Mouse (Mus musculus) stomach, embryonic 15.5 days (tissue): ENCODE measurements around the gene Aldh3b3. TPM values are rescaled to one million over a fixed set of nuclear protein-coding genes. Genes with fewer than 3 reads are reported as not detected.
"Not testable (repeated sequence)": the region's sequence is repeated elsewhere in the genome, so short reads cannot be mapped to it uniquely, and the experiment has no call there.

ENCODE experiments used
- ATAC-seq: fragments of 200-750 bp; cut with Nextera tagmentation; 2 replicates; pipeline ENCODE4 v1.8.0; 2017; ENCODE audit warnings: low read depth, moderate number of reproducible peaks, moderate TSS enrichment; ENCODE audit not compliant: insufficient read depth, low FRiP score
- H3K27ac ChIP-seq: fragments of 300-500 bp; sonication (generic); 2 replicates; pipeline ENCODE4 v1.5.1; 2015; ENCODE audit warnings: mild to moderate bottlenecking, inconsistent platforms
- H3K27me3 ChIP-seq: fragments of 300-500 bp; sonication (generic); replicated peaks from 2 replicates; pipeline ENCODE4 v1.6.1; 2015; ENCODE audit warnings: inconsistent platforms
- H3K36me3 ChIP-seq: fragments of 300-500 bp; sonication (generic); 2 replicates; pipeline ENCODE4 v1.6.1; 2015; ENCODE audit warnings: inconsistent platforms
- H3K4me1 ChIP-seq: fragments of 300-500 bp; sonication (generic); 2 replicates; pipeline ENCODE4 v1.6.1; 2015; ENCODE audit warnings: inconsistent platforms
- H3K4me2 ChIP-seq: fragments of 300-500 bp; sonication (generic); 2 replicates; pipeline ENCODE4 v1.6.1; 2015; ENCODE audit warnings: mild to moderate bottlenecking, inconsistent platforms
- H3K4me3 ChIP-seq: fragments of 300-500 bp; sonication (generic); replicated peaks from 2 replicates; pipeline ENCODE4 v1.5.1; 2015; ENCODE audit warnings: inconsistent platforms
- H3K9ac ChIP-seq: fragments of 300-500 bp; sonication (generic); 2 replicates; pipeline ENCODE4 v1.6.1; 2015; ENCODE audit warnings: inconsistent platforms
- H3K9me3 ChIP-seq: fragments of 300-500 bp; sonication (generic); 2 replicates; pipeline ENCODE4 v1.6.1; 2016; ENCODE audit warnings: inconsistent platforms
- WGBS: fragments of 180-500 bp; shearing (Covaris S2); methylation state at CpG from one replicate; pipeline ENCODE4 v1.1.7; 2015; 5-methylcytosine and 5-hydroxymethylcytosine counted together
- polyA plus RNA-seq: library from polyadenylated mRNA; unstranded; fragments of >200 nt; fragmentation: Nextera tagmentation; extraction: Ambion mirVana; gene quantifications from 2 replicates; pipeline ENCODE4 v1.2.1, GENCODE M21; 2015

The Aldh3b3 gene
- polyA plus RNA-seq, 1 experiment from 2014 or later = 0.12 TPM

DNA sequence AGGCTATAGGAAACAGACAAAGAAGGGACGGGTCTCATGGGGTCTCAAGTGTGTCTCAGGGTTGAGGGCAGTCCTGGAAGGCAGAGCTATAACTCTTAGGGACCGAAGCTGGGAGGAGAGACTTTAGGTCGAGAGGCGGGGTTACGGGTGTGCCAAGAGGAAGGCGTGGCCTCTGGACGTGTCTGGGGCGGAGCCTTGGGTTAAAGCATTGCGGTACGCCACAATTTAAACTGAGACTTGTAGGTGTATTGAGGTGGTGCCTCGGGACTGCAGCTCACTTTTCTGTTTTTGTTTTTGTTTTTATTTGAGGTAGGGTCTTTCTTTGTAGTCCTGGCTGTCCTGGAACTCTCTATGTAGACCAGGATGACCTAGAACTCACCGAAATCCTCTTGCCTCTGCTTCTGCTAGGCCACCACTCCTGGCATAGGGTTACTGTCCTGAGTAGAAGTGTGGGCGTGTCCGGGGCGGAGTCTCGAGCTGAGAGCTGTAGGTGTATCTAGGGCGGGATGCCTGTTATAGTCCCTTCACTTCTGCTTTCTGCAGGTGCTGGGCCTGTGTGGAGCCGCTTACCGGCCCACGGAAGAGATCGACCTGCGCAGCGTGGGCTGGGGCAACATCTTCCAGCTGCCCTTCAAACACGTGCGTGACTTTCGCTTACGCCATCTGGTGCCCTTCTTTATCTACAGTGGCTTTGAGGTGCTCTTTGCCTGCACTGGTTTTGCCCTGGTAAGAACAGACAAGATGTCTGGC lies 15.3 kb upstream of the Aldh3b3 start:
- Histone ChIP-seq H3K36me3 (no peaks in the 10 kb centered on the region), H3K27ac (no peak overlapping the region), H3K9me3 (no peaks in the 10 kb centered on the region), H3K9ac (no peak overlapping the region), H3K4me3 (peak overlapping the region; percentile 19; the same call in 1 of the 2 replicates), H3K27me3 (no peaks in the 10 kb centered on the region), H3K4me2 (peak overlapping the region; percentile 41), H3K4me1 (0 out of 2 replicates have a peak, but pooled peaks cover 6% of the 10 kb centered on the region)
- 0 out of 2 replicates have a peak, but pooled peaks have one; percentile 70 for ATAC-seq
- WGBS = 19% methylated on average over 27 of the region's 27 CpGs

DNA sequence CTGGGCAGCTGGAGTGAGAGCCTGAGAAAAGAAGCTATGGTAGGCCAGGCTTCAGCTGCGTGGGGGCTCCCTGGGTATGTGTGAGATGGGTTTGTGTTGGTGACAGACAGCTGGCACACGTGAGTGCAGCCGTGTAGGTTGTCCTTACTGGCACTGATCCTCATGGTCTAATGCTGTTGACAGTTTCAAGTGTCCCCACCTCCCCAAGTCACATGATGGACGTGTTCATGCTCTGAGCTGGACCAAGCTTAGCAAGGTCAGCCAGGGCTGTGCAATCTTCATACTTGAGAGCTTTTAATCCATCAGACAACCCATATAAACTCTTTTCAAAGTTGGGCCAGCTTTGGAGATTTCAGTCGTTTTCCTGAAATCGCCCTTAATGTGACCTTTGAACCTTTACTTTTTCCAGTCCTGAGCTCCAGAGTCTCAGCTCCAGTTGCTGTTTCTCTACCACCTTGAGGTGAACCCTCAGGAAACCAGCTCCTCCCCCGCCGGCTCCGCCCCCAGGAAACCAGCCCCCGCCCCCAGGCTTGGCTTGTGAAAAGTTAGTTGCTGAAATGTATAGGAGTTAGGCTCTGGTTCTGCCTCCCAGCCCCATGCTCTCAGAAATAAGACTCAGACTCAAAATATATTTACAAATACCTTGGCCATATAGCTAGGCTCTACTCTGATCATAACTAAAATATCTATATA lies 12.4 kb upstream of the Aldh3b3 start:
- no peak for ATAC-seq

DNA sequence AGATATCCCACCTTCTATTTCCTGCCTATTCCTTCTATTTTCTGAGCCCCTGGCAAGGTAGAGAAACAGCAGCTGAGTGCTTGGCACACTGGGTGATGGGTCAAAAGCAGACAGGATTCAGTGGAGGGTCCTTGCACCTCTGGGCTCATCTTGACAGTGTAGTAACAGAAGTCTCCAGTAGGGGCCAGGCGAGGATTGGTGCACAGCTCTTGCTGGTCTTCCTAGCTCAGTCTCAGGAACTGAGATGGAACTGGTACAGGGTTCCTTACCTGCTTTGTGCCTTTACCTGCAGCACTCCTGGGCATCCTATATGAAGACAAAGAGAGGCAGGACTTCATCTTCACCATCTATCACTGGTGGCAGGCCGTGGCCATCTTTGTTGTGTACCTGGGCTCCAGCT lies 11.7 kb upstream of the Aldh3b3 start:
- H3K27me3 ChIP-seq = no peaks in the 10 kb centered on the region
- no peaks in the 10 kb centered on the region for H3K9me3 ChIP-seq
- no peak overlapping the region for H3K4me3 ChIP-seq
- 19% methylated on average over 2 of the region's 2 CpGs for WGBS
- no peak overlapping the region for H3K27ac ChIP-seq
- no peak overlapping the region for H3K9ac ChIP-seq
- no peak overlapping the region for H3K4me2 ChIP-seq
- no peaks in the 10 kb centered on the region for H3K36me3 ChIP-seq
- H3K4me1 ChIP-seq = 0 out of 2 replicates have a peak, but pooled peaks cover 6% of the 10 kb centered on the region
- peak; percentile 42; the same call in 1 of the 2 replicates for ATAC-seq

More for the DNA sequence above, 12.4 kb upstream of the Aldh3b3 start:
- no peak overlapping the region for H3K4me3 ChIP-seq
- 26% methylated on average over 10 of the region's 10 CpGs for WGBS
- no peak overlapping the region for H3K4me2 ChIP-seq
- no peak overlapping the region for H3K27ac ChIP-seq
- H3K27me3 ChIP-seq = no peaks in the 10 kb centered on the region
- no peak overlapping the region for H3K9ac ChIP-seq
- H3K4me1 ChIP-seq = 0 out of 2 replicates have a peak, but pooled peaks cover 6% of the 10 kb centered on the region
- H3K36me3 ChIP-seq = no peaks in the 10 kb centered on the region
- H3K9me3 ChIP-seq = no peaks in the 10 kb centered on the region

DNA sequence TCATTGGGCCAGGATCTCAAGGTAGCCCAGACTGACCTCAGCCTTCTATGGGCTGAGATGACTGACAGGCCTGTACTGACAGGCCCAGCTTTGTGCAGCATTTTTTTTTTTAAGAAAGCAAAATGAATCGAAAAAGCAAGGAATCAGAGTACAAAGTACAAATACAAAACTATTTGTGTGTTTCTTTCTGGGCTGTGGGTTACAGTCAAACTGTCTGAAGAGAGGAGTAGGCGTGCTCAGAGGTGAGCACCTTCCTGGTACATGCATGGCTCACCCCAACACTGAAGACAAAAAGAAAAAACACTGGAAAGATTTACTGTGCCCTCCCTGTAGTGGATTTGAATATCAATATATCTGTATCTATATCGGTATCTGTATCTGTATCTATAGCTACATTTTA lies 10.6 kb upstream of the Aldh3b3 start:
- H3K4me3 ChIP-seq = no peak overlapping the region
- H3K27me3 ChIP-seq = no peaks in the 10 kb centered on the region
- H3K4me2 ChIP-seq = no peak overlapping the region
- no peak overlapping the region for H3K27ac ChIP-seq
- ATAC-seq = no peak
- no peak overlapping the region for H3K9ac ChIP-seq
- no peaks in the 10 kb centered on the region for H3K36me3 ChIP-seq
- H3K9me3 ChIP-seq = no peaks in the 10 kb centered on the region
- 74% methylated on average over 3 of the region's 3 CpGs for WGBS
- H3K4me1 ChIP-seq = 0 out of 2 replicates have a peak, but pooled peaks cover 6% of the 10 kb centered on the region

DNA sequence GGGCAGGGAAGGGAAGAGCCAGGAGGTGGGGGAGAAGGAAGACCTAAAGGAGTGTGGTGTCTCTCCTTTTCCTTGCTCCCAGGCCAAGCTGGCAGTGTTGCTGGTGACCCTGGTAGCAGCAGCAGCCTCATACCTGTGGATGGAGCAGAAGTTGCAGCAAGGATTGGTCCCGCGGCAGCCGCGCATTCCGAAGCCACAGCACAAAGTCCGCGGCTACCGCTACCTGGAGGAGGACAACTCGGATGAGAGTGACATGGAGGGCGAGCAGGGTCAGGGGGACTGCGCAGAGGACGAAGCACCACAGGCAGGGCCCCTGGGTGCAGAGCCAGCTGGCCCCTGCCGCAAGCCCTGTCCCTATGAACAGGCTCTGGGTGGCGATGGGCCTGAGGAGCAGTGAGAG lies 9.9 kb upstream of the Aldh3b3 start:
- Histone ChIP-seq H3K4me1 (0 out of 2 replicates have a peak, but pooled peaks cover 2% of the 10 kb centered on the region), H3K9me3 (no peaks in the 10 kb centered on the region), H3K36me3 (no peaks in the 10 kb centered on the region), H3K4me2 (no peak overlapping the region), H3K4me3 (no peak overlapping the region), H3K27ac (no peak overlapping the region), H3K9ac (no peak overlapping the region), H3K27me3 (no peaks in the 10 kb centered on the region)
- WGBS = 68% methylated on average over 14 of the region's 14 CpGs
- no peak for ATAC-seq

DNA sequence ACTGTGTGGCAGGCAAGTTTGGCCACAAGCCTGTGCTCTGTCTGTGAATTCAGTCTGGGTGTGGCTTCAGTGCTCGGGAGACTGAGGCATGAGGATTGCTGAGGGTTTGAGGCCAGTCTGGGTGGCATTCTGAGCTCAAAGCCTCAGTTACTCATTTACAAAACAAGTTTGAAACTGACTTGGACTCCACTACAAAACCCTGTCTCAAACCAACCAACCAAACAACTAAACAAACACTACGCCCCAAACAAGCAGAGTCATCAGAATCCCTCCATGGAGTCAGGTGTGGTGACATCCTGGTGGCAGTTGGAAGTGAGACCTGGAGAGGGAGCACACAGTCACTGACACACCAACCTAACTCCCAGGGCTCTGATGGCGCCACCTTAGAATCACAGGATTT lies 8.1 kb upstream of the Aldh3b3 start:
- Histone ChIP-seq H3K4me2 (no peak overlapping the region), H3K27ac (no peak overlapping the region), H3K36me3 (no peaks in the 10 kb centered on the region), H3K9ac (no peak overlapping the region), H3K27me3 (no peaks in the 10 kb centered on the region), H3K9me3 (no peaks in the 10 kb centered on the region), H3K4me1 (no peaks in the 10 kb centered on the region), H3K4me3 (no peak overlapping the region)
- no peak for ATAC-seq
- 73% methylated on average over 3 of the region's 3 CpGs for WGBS

DNA sequence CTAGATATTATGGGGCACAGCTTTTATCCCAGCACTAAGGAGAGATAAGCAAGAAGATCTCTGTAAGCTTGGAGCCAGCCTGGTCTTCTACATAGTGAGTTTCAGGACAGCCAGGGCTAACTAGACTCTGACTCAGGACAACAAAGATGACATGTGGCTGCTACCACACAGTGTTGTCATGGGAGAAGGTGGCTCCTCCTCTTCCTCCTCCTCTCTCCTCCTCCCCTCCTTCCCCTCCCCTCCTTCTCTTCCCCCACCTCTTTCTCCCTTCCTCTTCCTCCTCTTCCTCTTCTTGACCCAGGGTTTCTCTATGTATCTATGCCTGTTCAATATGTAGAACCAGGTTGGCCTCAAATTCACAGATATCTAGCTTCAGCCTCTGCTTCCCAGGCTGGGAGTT lies 7.0 kb upstream of the Aldh3b3 start:
- Histone ChIP-seq H3K9me3 (no peaks in the 10 kb centered on the region), H3K4me2 (no peak overlapping the region), H3K27ac (no peak overlapping the region), H3K4me3 (no peak overlapping the region), H3K9ac (no peak overlapping the region), H3K27me3 (no peaks in the 10 kb centered on the region), H3K36me3 (no peaks in the 10 kb centered on the region), H3K4me1 (no peaks in the 10 kb centered on the region)
- no peak for ATAC-seq

DNA sequence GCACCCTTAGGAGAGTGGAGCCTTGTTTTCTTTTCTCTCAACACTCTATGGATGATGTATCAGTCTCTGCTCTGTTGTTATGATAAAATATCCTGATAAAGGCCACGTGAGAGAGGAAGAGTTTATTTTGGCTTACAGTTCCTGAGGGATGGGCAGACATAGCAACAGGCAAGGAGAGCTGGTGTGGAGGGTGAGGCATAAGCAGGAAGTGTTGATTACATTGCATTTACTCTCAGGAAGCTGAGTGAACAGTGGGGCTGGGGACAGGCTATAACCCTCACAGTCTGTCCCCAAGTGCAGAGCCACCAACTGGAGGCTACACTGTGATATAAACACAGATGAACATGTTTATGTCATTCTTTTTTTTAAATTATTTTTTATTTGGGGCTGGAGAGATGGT lies 6.3 kb upstream of the Aldh3b3 start:
- no peaks in the 10 kb centered on the region for H3K27me3 ChIP-seq
- ATAC-seq = no peak
- H3K4me1 ChIP-seq = no peaks in the 10 kb centered on the region
- H3K9ac ChIP-seq = no peak overlapping the region
- no peaks in the 10 kb centered on the region for H3K9me3 ChIP-seq
- no peak overlapping the region for H3K4me3 ChIP-seq
- WGBS = 57% methylated on average over 1 of the region's 1 CpGs
- no peaks in the 10 kb centered on the region for H3K36me3 ChIP-seq
- H3K27ac ChIP-seq = no peak overlapping the region
- H3K4me2 ChIP-seq = no peak overlapping the region

DNA sequence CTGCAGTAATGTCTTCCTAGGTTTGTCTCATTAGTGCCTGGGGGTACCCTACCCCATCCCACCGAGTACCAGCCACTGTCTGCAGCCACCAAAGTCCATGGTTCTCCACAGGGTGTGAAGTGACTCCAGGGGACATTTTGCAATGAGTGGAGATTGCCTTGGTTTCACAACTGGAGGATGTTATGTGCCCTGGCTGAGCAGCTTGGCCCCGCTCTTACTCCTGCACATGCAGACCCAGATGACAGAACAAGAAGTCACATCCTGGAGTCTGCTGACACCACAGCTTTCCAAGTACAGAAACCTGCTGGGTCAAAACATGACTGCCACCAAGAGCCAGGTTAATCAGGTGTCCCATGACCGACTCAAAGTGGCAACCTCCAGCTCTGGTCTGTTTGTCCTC lies 3.4 kb upstream of the Aldh3b3 start:
- no peak for ATAC-seq
- Histone ChIP-seq H3K4me2 (no peak overlapping the region), H3K4me1 (no peaks in the 10 kb centered on the region), H3K9me3 (no peaks in the 10 kb centered on the region), H3K27me3 (no peaks in the 10 kb centered on the region), H3K4me3 (no peak overlapping the region), H3K27ac (no peak overlapping the region), H3K36me3 (no peaks in the 10 kb centered on the region), H3K9ac (no peak overlapping the region)
- WGBS = 66% methylated on average over 3 of the region's 3 CpGs

DNA sequence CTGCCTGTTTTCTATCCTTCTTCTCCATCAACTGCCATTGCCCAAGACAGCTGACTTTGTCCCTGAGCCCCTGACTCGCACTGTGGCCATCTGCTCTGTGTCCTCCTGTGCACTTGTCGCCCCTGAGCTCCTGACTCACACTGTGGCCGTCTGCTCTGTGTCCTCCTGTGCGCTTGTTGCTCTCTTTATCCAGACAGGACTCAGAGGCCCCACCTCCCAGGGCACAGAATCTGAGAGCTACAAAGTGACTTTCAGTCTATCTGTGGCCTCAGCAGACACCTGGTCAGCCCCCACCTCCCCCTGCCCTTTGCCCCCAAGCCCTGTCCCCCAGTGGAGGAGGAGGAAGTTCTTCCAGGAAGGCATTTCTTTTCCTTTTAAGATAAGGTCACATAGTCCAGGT lies 2.6 kb upstream of the Aldh3b3 start:
- ATAC-seq = no peak
- Histone ChIP-seq H3K27ac (no peak overlapping the region), H3K36me3 (no peaks in the 10 kb centered on the region), H3K4me3 (no peak overlapping the region), H3K4me2 (no peak overlapping the region), H3K27me3 (no peaks in the 10 kb centered on the region), H3K9ac (no peak overlapping the region), H3K9me3 (no peaks in the 10 kb centered on the region), H3K4me1 (no peaks in the 10 kb centered on the region)
- WGBS = 40% methylated on average over 4 of the region's 4 CpGs

DNA sequence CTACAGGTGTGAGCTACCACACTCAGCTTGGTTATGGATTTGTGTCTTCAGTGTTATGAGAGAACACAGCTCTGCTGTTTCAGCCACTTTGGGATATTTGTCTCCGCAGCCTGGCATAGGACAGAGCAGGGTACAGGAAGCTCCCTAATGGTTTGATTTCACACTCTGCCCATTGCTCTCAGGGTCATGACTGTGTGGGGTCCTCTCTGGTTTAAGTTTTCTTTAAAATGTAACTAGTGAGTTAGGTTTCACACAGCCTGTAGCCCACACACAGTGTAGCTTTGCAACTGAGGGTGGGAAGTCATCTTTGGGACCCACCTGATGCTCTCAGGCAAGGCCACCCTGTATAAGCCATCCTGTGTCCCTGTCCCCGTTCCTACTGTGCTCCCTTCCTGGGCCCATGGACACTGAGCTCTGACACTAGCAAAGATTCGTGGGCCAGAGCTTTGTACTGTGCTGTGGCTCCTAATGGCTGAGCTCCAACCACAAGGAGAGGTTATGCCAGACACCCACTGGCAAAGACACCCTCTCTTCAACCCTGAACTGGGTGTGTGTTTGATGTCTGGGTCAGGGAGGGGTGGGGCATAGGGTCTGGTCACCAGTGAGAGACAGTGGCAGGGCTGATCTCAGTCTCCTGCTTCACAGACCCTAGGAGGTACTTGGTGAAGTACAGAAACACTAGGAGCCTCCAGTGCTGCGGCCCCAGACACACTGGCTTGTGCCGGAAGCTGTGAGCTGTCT lies 979 bp upstream of the Aldh3b3 start:
- WGBS = 81% methylated on average over 5 of the region's 5 CpGs
- H3K9me3 ChIP-seq, ATAC-seq: not testable (repeated sequence)

DNA sequence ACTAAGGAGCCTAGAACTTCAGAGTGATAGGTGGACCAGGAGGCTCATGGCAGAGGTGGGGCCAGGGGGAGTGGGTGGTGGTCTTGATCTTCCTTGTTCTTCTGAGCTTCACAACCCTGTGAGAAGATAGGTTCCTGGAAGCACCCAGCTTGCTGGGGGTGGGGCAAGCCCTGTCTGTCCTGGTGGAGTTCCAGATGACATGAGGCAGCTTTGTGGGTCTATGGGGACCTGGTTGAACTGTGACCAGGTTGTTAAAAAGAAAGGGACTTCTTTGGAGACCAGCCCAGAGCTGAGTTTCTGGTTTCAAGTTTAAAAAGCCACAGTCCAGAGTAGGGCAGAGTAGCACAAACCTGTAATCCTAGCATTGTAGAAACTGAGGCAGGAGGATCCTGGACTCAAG lies 585 bp downstream of the Aldh3b3 start:
- H3K4me2 ChIP-seq = no peak overlapping the region

More for the DNA sequence above, 979 bp upstream of the Aldh3b3 start:
- H3K4me2 ChIP-seq, H3K27me3 ChIP-seq, H3K9ac ChIP-seq, H3K4me3 ChIP-seq, H3K27ac ChIP-seq, H3K36me3 ChIP-seq, H3K4me1 ChIP-seq: not testable (repeated sequence)

More for the DNA sequence above, 585 bp downstream of the Aldh3b3 start:
- Histone ChIP-seq H3K27me3 (no peaks in the 10 kb centered on the region), H3K4me3 (no peak overlapping the region), H3K9me3 (no peaks in the 10 kb centered on the region), H3K9ac (no peak overlapping the region), H3K27ac (no peak overlapping the region), H3K36me3 (no peaks in the 10 kb centered on the region), H3K4me1 (no peaks in the 10 kb centered on the region)
- ATAC-seq = no peak
